Mouse (Mus musculus): ENCODE measurements at regions not wholly inside any gene's neighbourhood (a gene's known extent, or its start where the extent isn't known, plus 50 kb on each side); places are given as distances from the start of the nearest gene placed in this dataset.

DNA sequence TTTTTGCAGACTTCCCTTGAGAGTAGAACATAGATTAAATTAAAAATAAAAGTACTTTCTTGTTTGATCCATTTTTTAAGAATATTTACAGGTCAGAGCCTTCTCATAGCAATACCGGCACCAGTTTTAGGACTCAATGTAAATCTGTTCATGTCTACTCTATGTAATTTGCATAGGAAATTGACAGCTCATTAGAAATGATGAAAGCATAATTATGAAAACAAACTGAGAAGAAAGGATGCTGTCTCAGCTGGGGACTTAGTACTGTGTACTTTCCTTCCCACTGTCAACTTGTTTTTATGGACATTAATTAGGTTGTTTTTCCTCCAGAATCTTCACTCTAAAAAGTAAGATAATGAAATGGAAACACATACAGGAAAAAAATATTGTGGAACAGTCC, 3344.8 kb upstream of the Gm6569 start:
- TF ChIP-seq CTCF (conservative IDR thresholded peaks at IDR 0.05), result no peak
- no peak overlapping the region for H3K27ac ChIP-seq
- H3K4me3 ChIP-seq, result no peak overlapping the region
- no peak for DNase-seq (ENCODE audit: low spot score in 2 of 2)

DNA sequence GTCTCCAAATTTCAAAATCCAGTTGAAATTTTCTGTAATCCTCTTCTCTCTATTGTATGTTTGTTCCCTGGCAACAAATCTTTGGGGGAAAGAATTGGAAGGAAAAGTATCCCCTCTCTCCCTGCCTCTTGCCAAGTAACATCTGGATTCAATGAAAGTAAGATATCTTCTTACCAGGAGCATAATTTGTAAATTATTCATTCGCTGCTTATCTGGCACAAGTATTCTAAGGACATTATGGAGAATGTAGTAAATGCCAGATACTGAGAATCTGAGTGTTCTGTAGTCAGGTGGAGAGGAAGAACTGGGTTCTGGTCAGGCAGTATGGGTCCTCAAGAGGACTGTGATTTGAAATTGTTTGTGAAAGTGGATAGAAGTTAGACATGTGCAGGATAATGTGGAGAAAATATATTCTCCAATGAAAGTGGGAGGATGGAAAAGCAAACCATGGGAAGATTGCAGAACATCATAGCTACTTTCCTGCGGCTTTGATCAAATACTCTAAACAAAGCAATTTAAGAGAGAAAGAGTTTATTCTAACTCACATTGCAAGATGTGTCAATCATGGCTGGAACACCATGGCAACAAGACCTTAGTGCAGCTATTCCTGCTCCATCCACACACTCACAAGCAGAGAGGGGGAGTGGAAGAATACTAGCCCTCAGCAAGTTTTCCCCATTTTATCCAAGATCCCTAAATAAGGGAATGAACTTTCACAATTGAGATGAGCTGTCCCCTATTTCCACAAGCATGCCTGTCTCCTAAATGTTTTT, 3327.1 kb upstream of the Gm6569 start:
- Histone ChIP-seq H3K27ac (no peak overlapping the region), H3K4me3 (no peak overlapping the region)
- TF ChIP-seq CTCF (conservative IDR thresholded peaks at IDR 0.05), result no peak
- DNase-seq (ENCODE audit: low spot score in 2 of 2), result no peak

DNA sequence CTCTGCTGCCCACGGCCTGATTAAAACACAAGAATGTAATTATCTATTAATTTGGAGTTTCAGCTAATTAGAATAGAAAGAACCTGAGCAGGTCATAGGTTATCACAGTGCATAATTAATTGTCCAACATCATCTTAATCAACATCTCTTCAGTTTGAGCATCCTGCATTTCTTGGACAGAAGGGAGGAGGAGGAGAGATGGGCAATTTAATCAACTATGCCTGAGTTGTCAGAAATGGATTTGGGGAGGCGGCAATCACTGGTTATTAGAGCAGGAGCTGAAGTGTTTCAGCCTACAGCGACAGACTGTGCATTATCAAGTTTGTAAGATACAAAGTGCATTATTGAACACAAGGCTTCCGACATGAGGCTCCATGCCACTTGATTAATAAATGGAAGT, 3313.8 kb upstream of the Gm6569 start:
- H3K27ac ChIP-seq, result no peak overlapping the region
- no peak for DNase-seq (ENCODE audit: low spot score in 2 of 2)
- H3K4me3 ChIP-seq, result no peak overlapping the region
- no peak for TF ChIP-seq CTCF (conservative IDR thresholded peaks at IDR 0.05)

DNA sequence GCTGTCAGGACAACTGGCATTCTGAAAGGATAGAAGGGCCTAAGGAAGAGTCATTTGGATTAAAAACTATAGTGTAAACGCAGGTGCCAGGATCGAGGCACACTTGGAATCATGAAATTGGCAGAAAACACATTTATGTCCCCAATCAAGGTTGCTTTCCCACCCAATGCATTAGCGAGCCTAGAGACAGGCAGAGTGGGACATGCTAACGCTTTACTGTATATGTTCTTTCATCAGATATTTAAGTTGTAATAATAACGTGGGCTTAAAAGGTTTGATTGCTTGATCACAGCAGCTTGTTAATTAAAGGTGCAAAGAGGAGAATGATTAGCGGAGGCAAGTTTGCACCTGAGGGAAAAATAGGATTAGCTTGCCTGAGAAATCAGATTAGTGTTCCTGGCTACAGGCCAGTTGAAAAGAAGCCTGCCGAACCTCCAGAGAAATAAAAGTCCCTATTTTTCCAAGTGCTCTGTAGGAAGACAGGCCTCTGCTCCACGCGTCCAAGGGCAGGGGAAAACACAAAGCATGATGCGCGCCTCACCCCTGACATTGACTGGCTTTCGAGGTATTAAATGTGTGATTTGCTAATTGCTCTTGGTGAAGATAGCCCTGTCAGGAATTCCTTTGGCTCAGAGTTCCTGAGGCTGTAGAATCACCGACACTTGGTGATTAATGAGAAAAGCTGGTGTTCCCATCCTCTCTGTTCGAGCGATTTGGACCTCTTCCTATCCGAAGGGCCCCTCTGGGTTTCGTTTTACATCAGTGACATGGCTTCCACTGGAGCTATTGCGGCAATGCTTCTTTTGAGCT, 3279.4 kb upstream of the Gm6569 start:
- Histone ChIP-seq H3K4me3 (peak overlapping the region; percentile 8; the same call in 1 of the 2 replicates), H3K27ac (no peak overlapping the region)
- no peak for DNase-seq (ENCODE audit: low spot score in 2 of 2)
- TF ChIP-seq CTCF (conservative IDR thresholded peaks at IDR 0.05), result no peak

DNA sequence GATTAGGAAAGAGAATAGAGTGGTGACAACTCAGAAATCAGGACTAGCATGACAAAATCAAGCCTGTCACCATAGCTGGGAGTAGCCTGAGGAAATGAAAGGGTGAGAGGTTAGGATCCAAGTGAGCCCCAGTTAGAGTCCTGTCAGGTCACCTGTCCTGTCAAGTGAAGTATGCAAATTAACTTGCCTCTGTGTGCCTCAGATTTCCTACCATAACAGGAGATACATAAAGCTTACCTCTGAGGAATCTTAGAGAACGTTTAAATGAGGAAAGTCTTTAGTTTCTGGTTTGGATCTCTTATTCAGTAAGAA, 3278.8 kb upstream of the Gm6569 start:
- Histone ChIP-seq H3K27ac (no peak overlapping the region), H3K4me3 (no peak overlapping the region; the same call in 1 of the 2 replicates)
- no peak for DNase-seq (ENCODE audit: low spot score in 2 of 2)
- no peak for TF ChIP-seq CTCF (conservative IDR thresholded peaks at IDR 0.05)

DNA sequence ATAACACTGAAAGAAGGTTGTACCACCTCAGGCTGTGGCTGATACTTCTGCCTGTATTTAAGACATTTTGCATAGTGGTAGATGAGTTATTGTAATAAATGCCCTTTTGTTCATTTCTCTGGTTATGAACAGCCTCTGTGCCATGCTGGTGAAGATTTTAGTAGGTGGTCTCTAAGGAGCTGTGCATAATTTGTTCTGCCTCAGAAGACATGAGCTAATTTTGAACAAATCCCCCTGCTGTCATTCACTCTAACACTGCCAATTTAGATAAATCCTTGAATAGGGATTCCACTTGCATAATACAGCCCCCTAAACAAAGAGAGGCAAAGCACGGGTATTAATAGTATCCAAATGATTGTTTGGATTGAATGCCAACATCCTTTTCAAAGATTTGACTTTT, 3240.1 kb upstream of the Gm6569 start:
- H3K4me3 ChIP-seq, result no peak overlapping the region
- no peak for DNase-seq (ENCODE audit: low spot score in 2 of 2)
- H3K27ac ChIP-seq, result no peak overlapping the region
- no peak for TF ChIP-seq CTCF (conservative IDR thresholded peaks at IDR 0.05)

DNA sequence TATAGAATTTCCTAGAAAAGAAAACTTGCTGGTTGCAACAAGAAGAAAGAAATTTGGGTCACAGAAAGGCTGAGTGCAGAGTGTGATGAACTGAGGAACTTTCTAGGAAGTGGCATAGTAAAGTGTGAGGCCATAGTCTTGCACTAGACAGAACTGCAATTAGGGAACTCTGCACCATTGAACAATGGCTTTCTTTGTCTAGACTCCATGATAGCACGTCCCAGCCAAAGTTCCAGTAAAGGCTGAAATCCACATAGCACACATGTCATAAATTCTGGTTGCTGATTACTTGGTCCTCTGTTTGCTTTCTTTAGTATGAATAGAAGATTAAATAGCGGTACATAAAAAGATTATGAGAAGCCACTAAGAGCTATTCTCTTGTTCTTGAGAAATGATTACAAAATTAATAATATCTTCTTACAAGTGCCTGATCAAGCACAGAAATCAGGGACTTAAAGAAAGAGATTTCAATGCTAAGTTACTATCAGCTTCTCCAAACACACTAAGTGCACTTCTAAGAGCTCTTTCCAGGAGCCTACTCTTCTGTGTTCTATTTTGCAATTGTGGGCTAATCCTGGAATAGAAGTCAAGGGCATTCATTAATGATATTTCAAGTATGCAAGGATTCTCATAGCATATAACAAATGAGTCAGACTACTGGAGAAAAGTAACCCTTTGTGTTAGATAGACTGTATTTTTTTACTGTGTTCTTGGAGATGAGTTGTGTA, 3233.4 kb upstream of the Gm6569 start:
- Histone ChIP-seq H3K4me3 (no peak overlapping the region), H3K27ac (no peak overlapping the region)
- no peak for DNase-seq (ENCODE audit: low spot score in 2 of 2)
- no peak for TF ChIP-seq CTCF (conservative IDR thresholded peaks at IDR 0.05)

DNA sequence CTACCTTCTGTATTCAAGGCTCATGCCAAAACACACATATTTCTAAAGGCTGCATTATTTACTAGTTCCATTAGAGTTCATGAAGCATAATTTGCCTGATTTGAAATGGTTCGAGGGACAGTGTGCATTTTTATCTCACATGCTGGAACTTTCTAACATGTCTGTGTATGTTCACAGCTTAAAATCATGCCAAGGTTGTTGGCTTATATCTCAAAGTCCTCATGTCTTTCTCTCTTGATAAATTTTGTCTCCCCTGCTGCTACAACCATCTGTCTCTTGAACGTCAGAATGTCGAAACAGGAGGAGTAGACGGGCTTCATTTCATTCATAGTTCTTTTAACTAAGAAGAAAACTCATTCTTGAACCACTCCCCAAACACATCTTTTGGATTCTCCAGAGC, 3229.1 kb upstream of the Gm6569 start:
- peak; percentile 10 to 11 for DNase-seq (ENCODE audit: low spot score in 2 of 2)
- Histone ChIP-seq H3K4me3 (no peak overlapping the region), H3K27ac (no peak overlapping the region)
- no peak for TF ChIP-seq CTCF (conservative IDR thresholded peaks at IDR 0.05)

DNA sequence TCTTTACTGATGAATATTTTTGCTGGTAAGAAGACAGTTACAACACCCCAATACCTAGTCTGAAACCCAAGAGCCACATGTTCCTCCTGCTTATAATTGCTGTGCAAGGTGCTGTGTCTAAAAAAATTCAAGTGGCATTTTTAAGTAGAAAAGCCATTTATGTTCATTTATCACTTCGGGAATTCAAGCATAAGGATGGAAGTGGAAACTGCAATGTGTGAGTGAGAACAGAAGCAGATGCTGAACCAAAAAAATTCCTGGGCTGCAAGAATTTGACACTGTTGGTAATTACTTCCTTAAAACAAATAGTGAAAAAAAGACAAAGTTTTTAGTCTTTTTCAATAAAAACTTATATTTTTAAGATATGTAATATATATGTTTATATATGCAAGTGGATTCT, 3227.5 kb upstream of the Gm6569 start:
- no peak for DNase-seq (ENCODE audit: low spot score in 2 of 2)
- no peak for TF ChIP-seq CTCF (conservative IDR thresholded peaks at IDR 0.05)
- no peak overlapping the region for H3K27ac ChIP-seq

DNA sequence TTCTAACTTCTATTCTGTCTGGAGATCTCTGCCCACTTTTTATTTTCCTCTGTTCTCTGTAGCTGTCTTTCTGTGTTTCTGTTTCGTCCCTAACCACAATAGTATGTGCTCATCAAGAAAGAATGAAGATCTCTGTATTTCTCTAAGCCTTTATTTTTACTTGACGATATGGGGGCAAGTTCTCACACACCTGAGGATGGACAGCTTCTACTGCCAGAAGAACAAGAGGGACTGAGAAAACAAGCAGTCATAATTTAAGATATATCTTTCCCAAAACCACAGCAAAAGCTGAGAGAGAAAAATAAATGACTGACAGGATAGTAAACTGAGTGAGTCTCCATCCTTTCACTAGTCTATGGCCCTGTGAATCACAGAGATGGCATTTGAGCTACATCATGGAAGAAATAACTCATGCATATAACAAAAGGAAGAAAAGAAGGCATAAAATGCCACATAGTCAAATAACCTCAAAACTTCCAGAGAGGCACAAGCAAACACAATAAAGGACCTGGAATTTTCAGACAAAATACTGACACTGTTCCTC, 3216.2 kb upstream of the Gm6569 start:
- no peak overlapping the region for H3K27ac ChIP-seq
- H3K4me3 ChIP-seq, result no peak overlapping the region
- no peak for TF ChIP-seq CTCF (conservative IDR thresholded peaks at IDR 0.05)
- no peak for DNase-seq (ENCODE audit: low spot score in 2 of 2)

More for the DNA sequence above, 3227.5 kb upstream of the Gm6569 start:
- no peak overlapping the region for H3K4me3 ChIP-seq

DNA sequence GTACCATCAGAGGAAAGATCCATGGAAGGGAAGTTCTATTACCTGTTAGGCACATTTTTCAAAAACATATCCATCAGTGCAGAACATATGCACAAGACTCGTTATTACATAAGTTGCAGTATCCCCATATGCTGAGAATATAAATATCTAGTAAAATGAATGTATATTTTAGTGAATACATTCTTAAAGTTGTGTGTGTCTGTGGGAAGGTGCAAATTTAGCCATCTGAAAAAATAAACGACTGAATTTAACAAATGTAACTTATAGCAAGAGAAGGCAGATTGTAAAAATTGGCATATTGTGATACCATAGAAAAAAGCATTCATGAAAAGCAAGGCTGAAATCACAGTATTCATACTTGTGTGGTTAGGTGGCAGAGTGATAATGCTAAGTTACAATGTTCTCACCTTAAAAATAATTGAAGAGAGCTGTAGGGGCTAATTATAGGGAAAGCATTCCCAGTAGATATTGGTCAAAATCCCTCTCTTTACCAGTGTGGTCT, 3193.3 kb upstream of the Gm6569 start:
- H3K27ac ChIP-seq, result no peak overlapping the region
- no peak for TF ChIP-seq CTCF (conservative IDR thresholded peaks at IDR 0.05)
- no peak for DNase-seq (ENCODE audit: low spot score in 2 of 2)
- H3K4me3 ChIP-seq, result no peak overlapping the region

DNA sequence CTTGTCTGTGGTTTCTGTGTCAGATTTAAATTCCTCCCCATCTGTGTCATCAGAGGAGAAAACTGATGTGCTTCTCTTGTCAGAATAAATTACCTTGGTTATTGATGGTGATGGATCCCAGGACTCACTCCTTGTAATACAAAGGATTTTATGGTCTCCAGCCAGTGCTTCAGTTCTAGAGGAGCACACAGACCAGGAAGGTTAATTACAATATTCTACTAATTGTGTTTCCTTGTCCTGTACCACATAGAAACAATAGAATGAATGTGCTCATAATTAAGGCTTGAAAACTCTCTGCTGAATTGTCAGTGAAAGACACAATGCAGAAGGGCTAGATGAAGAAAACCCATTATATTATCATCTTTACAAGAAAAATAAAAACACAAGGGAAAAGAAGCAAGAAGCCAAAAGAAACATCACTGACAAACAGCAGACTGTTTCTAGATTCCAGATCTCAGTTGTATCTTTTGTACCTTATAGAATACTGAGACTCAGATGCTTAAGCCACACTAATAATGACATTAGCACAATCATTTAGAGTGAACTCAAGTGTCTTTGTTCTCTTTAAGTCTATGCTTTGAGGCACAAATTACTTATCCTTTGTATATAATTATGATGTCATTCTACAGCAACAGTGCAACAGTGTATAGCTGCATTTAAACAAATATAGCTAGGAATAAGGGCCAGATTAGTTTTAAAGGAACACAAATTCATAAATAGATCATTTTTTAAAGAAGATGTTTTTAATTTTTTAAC, 3189.7 kb upstream of the Gm6569 start:
- TF ChIP-seq CTCF (conservative IDR thresholded peaks at IDR 0.05), result no peak
- Histone ChIP-seq H3K27ac (no peak overlapping the region), H3K4me3 (no peak overlapping the region)
- DNase-seq (ENCODE audit: low spot score in 2 of 2), result no peak
